Mouse (Mus musculus) heart, embryonic 16.5 days (tissue): ENCODE measurements at regions not wholly inside any gene's neighbourhood (a gene's known extent, or its start where the extent isn't known, plus 50 kb on each side); places are given as distances from the start of the nearest gene placed in this dataset. TPM values are rescaled to one million over a fixed set of nuclear protein-coding genes. Genes with fewer than 3 reads are reported as not detected.

ENCODE experiments used
- microRNA-seq: library from miRNA; unstranded; fragments of <30 nt; microRNA quantifications from one replicate; pipeline ENCODE4, GENCODE M21; 2017

Small RNA genes lying in the stretch of these regions (microRNA-seq; reads per million reads assigned to microRNA genes)
- gene Gm27878 = not detected
